Mouse (Mus musculus) spleen, adult 2 months (tissue): ENCODE results near the gene Ank2. TPM values are rescaled to one million over a fixed set of nuclear protein-coding genes. Genes with fewer than 3 reads are reported as not detected.

ENCODE experiments used
- DNase-seq, 2 experiments: peaks; one replicate each; pipeline versions ENCODE4 v3.0.0 to v3.0.0-alpha.2; 2012 to 2021; ENCODE audit warnings: low spot score in 2 of 2, low read depth in 1 of 2
- H3K27ac ChIP-seq: fragments of 200-500 bp; 2 replicates; pipeline ENCODE4 v1.5.1; 2012; ENCODE audit warnings: low read length, inconsistent platforms; ENCODE audit not compliant: insufficient read depth
- H3K27me3 ChIP-seq: fragments of 200-500 bp; 2 replicates; pipeline ENCODE4 v1.6.1; 2012; ENCODE audit warnings: mild to moderate bottlenecking, moderate library complexity, low read length, inconsistent platforms; ENCODE audit not compliant: control insufficient read depth, insufficient read depth
- H3K36me3 ChIP-seq: fragments of 200-500 bp; 2 replicates; pipeline ENCODE4 v1.6.1; 2012; ENCODE audit warnings: mild to moderate bottlenecking, low read length, inconsistent platforms; ENCODE audit not compliant: control insufficient read depth, insufficient read depth
- H3K4me1 ChIP-seq: fragments of 200-500 bp; 2 replicates; pipeline ENCODE4 v1.6.1; 2011; ENCODE audit warnings: inconsistent platforms; ENCODE audit not compliant: control insufficient read depth, insufficient read depth, insufficient read length
- H3K4me3 ChIP-seq: fragments of 200-500 bp; 2 replicates; pipeline ENCODE4 v1.5.1; 2011; ENCODE audit warnings: mild to moderate bottlenecking, inconsistent platforms; ENCODE audit not compliant: insufficient read depth, insufficient read length; ENCODE audit errors: extremely low read depth
- CTCF ChIP-seq: fragments of 200-500 bp; IDR thresholded peaks from 2 replicates; pipeline ENCODE4 v1.5.1; 2011; ENCODE audit warnings: mild to moderate bottlenecking, inconsistent platforms; ENCODE audit not compliant: insufficient read depth, insufficient read length, insufficient replicate concordance; ENCODE audit errors: extremely low read depth
- POLR2A ChIP-seq: fragments of 200-500 bp; IDR thresholded peaks from 2 replicates; pipeline ENCODE4 v1.6.1; 2011; ENCODE audit warnings: low read depth, low read length, inconsistent platforms
- WGBS: fragments of 180-500 bp; shearing (Covaris S2); methylation state at CpG from one replicate; pipeline ENCODE4 v1.1.7; 2018; 5-methylcytosine and 5-hydroxymethylcytosine counted together
- polyA plus RNA-seq: library from polyadenylated mRNA; depleted of rRNA; stranded (reverse); fragments of >200 nt; gene quantifications from 2 replicates; pipeline ENCODE4 v1.2.3, GENCODE M21; 2012

Gene Ank2
- polyA plus RNA-seq, 1 experiment, result 2.1 TPM

DNA sequence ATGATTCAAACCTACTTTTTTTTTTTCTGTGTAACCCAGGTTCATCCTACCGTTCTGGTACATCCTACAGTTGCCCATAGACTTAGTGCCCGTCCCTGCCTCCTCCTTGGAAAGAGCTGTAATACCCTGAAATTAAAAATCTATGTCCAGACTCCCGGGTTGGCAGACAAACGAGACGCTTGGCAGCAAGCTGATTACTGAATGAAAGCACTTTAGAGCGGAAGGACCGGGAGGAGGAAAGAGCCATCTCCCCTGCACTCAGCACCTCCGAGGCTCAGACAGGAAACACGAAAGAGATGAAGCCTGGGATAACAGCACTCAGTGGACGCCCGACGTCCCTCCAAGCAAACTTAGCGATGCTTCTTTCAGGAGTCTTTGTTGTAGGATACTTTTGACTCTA lies 69.3 kb downstream of the Ank2 start:
- WGBS, result 54% methylated on average over 13 of the region's 13 CpGs
- no peak overlapping the region for H3K27ac ChIP-seq
- no peaks in the 10 kb centered on the region for H3K4me1 ChIP-seq
- H3K27me3 ChIP-seq, result no peaks in the 10 kb centered on the region
- TF ChIP-seq CTCF, result no peak
- no peak overlapping the region for H3K4me3 ChIP-seq
- no peaks in the 10 kb centered on the region for H3K36me3 ChIP-seq
- no peak for DNase-seq

DNA sequence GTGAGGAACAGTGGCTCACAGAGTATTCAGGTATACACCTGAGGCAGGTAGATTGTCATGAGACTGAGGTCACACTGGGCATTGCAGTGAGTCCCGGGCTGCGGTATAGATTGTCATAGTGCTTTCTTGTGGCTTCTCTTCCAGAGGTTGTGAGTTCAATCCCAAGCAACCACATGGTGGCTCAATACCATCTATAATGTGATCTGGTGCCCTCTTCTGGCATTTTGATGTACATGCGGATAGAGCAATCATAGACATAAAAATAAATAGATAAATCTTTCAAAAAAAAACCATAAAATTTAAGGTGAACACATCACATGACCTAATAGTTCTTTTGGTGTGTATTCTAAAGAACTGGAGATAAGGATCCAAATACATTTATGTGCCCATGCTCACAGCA lies 70.6 kb downstream of the Ank2 start:
- Histone ChIP-seq H3K4me1 (no peaks in the 10 kb centered on the region), H3K27ac (no peak overlapping the region)
- TF ChIP-seq CTCF (no peak), POLR2A (no peak)

DNA sequence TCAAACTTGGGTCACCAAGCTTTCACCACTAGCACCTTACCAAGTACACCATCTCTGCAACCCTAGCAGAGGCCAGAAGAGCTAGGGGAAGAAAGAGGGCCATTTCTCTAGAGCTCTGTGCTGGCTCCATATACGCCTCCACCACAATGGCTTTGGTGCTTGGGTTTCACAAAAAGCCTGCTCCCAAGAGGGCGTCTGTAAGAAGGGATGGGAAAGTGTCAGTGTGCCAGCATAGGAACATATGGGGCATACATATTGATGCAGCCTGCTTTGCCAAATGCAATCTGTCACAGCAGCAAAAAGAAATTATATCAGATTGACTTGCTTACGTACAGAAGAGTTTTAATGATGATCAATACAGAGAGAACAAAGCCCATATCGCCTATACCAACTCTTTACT lies 82.2 kb downstream of the Ank2 start:
- no peak for TF ChIP-seq POLR2A
- Histone ChIP-seq H3K27me3 (no peaks in the 10 kb centered on the region), H3K36me3 (no peaks in the 10 kb centered on the region), H3K4me3 (no peak overlapping the region), H3K27ac (no peak overlapping the region), H3K4me1 (no peaks in the 10 kb centered on the region)
- DNase-seq, result no peak
- WGBS, result 92% methylated on average over 4 of the region's 4 CpGs

More for the DNA sequence above, 70.6 kb downstream of the Ank2 start:
- H3K36me3 ChIP-seq, result no peaks in the 10 kb centered on the region
- no peak overlapping the region for H3K4me3 ChIP-seq
- no peak for DNase-seq
- no peaks in the 10 kb centered on the region for H3K27me3 ChIP-seq
- WGBS, result 88% methylated on average over 3 of the region's 3 CpGs

DNA sequence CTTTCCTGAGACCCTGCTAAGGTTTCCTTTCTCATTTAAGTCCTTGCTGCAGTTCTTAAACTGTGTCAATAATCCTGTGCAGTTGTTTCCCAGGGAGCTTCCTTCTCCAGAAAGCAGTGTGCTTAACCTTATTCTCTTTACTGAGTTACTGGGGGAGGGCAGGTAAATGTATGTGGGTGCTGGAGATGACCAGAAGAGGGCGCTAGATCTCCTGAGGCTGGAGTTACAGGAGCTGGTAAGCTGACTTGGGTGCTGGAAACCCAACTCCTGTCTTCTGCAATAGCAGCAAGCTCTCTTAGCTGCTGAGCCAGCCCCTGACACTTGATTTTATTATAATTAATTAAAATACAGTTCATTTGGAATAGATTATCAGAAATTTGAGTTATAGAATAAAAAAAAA lies 84.7 kb downstream of the Ank2 start:
- H3K36me3 ChIP-seq, result no peaks in the 10 kb centered on the region
- DNase-seq, result no peak
- H3K27me3 ChIP-seq, result no peaks in the 10 kb centered on the region
- no peaks in the 10 kb centered on the region for H3K4me1 ChIP-seq
- H3K27ac ChIP-seq, result no peak overlapping the region
- H3K4me3 ChIP-seq, result no peak overlapping the region
- 55% methylated on average over 1 of the region's 1 CpGs for whole genome bisulfite sequencing
- TF ChIP-seq CTCF, result no peak
- no peak for TF ChIP-seq POLR2A

DNA sequence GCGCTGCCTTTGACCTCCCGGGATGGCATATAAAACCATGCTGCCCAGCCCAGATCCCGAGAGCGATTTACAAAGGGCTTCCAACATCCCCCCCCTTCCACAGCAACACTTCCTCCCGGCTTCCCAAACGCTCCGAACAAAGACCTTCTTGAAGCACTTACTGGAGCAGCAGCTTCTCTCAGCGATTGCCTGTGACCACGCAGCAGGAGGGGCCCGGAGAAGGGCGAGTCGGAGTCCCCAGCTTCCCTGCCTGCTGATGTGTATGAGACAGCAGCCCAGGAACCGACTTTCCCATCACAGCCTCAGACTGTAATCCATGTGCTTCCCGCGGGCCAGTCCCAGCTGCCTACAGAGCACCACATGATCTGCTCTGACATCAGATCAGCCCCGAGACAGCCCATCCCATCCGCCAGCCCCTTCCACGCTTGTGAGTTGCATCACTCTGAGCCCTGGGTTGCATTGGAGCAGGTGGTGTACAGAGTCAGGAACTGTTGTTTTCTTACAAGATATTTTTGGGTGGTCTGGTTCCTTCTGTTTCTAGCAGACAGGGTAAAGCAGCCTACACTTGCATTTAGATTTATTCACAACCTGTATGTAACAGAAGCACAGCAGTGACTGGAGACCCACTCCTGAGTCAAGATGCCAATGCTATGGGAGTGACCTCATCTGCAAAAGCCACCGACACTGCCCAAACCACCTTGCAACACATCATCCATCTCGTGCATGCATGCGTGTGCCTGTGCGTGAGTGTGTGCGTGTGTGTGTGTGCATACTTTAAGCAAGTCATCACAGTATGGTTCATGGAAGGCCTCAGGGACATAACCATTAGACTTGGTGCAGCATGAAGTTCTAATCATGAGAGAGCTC lies 90.2 kb downstream of the Ank2 start:
- 0 out of 2 replicates have a peak overlapping the region, but pooled peaks have one; percentile 6 for H3K4me3 ChIP-seq
- DNase-seq, result no peak
- no peaks in the 10 kb centered on the region for H3K4me1 ChIP-seq
- TF ChIP-seq POLR2A (no peak), CTCF (no peak)
- H3K27ac ChIP-seq, result no peak overlapping the region
- WGBS, result 27% methylated on average over 23 of the region's 23 CpGs
- no peaks in the 10 kb centered on the region for H3K36me3 ChIP-seq
- H3K27me3 ChIP-seq, result no peaks in the 10 kb centered on the region

DNA sequence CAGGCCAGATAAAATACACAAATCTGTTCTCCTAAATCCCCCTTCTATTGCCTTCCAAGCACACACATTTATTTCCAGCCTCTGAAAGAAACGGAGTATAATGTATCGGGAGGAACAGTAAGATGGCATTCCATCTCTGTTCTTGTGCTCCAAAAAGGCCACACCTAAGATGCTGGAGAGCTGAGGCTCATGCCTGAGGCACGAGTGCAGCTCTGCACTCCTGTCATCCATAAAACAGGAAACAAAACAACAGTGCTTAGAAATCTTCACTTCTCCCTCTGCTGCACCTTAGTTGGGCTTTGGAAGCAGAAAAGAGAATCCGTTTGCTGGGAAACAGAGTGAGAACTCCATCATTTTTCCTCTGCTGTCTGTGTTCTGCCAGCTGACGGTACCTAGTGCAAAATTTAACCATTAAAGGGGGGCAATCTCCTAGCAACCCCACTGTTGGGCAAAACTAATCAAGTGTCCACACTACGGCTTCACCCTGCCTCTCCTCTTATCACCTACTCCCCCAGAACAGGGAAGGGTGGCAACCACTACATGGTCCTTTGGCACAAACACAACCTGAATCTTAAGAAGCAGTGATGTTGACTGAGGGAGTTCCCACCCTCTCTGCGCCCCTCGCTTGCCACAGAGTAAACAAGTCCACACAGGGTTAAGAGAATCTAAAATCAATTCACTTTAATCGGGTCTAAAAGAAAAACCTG lies 91.1 kb downstream of the Ank2 start:
- H3K4me1 ChIP-seq, result no peaks in the 10 kb centered on the region
- 36% methylated on average over 9 of the region's 9 CpGs for WGBS
- no peak for DNase-seq
- H3K27ac ChIP-seq, result no peak overlapping the region
- no peak overlapping the region for H3K4me3 ChIP-seq
- H3K27me3 ChIP-seq, result no peaks in the 10 kb centered on the region
- H3K36me3 ChIP-seq, result no peaks in the 10 kb centered on the region
- TF ChIP-seq POLR2A (no peak), CTCF (no peak)

DNA sequence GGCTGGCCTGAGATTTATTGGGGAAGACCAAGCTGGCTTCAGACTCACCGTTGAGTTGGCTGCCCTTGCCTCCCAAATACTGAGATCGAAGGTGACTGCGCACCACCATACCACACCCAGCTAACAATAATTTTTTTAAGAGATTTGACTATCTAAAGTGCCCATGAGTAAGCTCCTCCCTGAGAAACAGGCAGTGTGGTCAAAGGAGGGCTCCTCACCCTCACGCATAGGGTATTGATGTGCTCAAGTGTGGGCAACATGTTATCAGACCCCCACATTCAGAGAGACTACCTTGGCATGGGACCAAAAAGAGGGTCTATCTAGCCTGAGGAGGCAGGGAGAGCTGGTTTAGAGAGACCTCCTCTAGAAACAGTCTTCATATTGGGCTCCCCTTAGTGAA lies 92.3 kb downstream of the Ank2 start:
- no peak overlapping the region for H3K27ac ChIP-seq
- TF ChIP-seq CTCF (no peak), POLR2A (no peak)
- WGBS, result 91% methylated on average over 4 of the region's 4 CpGs
- H3K27me3 ChIP-seq, result no peaks in the 10 kb centered on the region
- H3K36me3 ChIP-seq, result no peaks in the 10 kb centered on the region
- DNase-seq, result no peak
- H3K4me1 ChIP-seq, result no peaks in the 10 kb centered on the region
- no peak overlapping the region for H3K4me3 ChIP-seq
